Mouse (Mus musculus) midbrain, embryonic 11.5 days (tissue): ENCODE measurements around the gene Tnfrsf18. TPM values are rescaled to one million over a fixed set of nuclear protein-coding genes. Genes with fewer than 3 reads are reported as not detected.

Experiments
- ATAC-seq: fragments of 200-750 bp; cut with Nextera tagmentation; 2 replicates; pipeline ENCODE4 v1.8.0; 2017; ENCODE audit warnings: moderate TSS enrichment, moderate library complexity; ENCODE audit not compliant: low FRiP score
- DNase-seq: peaks from one replicate; pipeline ENCODE4 v3.0.0; 2015; ENCODE audit warnings: low spot score; ENCODE audit errors: missing footprints
- H3K27ac ChIP-seq: fragments of 300-500 bp; sonication (generic); 2 replicates; pipeline ENCODE4 v1.5.1; 2014; ENCODE audit warnings: low read depth, low read length
- H3K27me3 ChIP-seq: fragments of 300-500 bp; sonication (generic); 2 replicates; pipeline ENCODE4 v1.6.1; 2014; ENCODE audit warnings: mild to moderate bottlenecking, low read length, moderate library complexity, mixed read lengths; ENCODE audit not compliant: control insufficient read depth, insufficient read depth
- H3K36me3 ChIP-seq: fragments of 300-500 bp; sonication (generic); 2 replicates; pipeline ENCODE4 v1.6.1; 2014; ENCODE audit warnings: mild to moderate bottlenecking, low read length, moderate library complexity, mixed read lengths; ENCODE audit not compliant: control insufficient read depth, insufficient read depth
- H3K4me1 ChIP-seq: fragments of 300-500 bp; sonication (generic); 2 replicates; pipeline ENCODE4 v1.6.1; 2014; ENCODE audit warnings: low read length; ENCODE audit not compliant: control insufficient read depth, insufficient read depth
- H3K4me2 ChIP-seq: fragments of 300-500 bp; sonication (generic); 2 replicates; pipeline ENCODE4 v1.6.1; 2014; ENCODE audit warnings: mild to moderate bottlenecking, moderate library complexity
- H3K4me3 ChIP-seq: fragments of 300-500 bp; sonication (generic); 2 replicates; pipeline ENCODE4 v1.5.1; 2014; ENCODE audit warnings: low read depth, low read length
- H3K9ac ChIP-seq: fragments of 300-500 bp; sonication (generic); 2 replicates; pipeline ENCODE4 v1.6.1; 2014; ENCODE audit warnings: low read length
- H3K9me3 ChIP-seq: fragments of 300-500 bp; sonication (generic); 2 replicates; pipeline ENCODE4 v1.6.1; 2016; ENCODE audit warnings: low read length; ENCODE audit not compliant: control insufficient read depth
- WGBS: fragments of 180-500 bp; shearing (Covaris S2); extraction: QIAGEN DNeasy Blood & Tissue Kit; methylation state at CpG from one replicate; pipeline ENCODE4 v1.1.7; 2014; 5-methylcytosine and 5-hydroxymethylcytosine counted together
- microRNA counts: library from miRNA; unstranded; fragments of <30 nt; microRNA quantifications from one replicate; lab custom pipeline; 2015
- microRNA-seq: library from miRNA; unstranded; fragments of <30 nt; microRNA quantifications from one replicate; pipeline ENCODE4, GENCODE M21; 2017
- polyA plus RNA-seq: library from polyadenylated mRNA; unstranded; fragments of >200 nt; fragmentation: Nextera tagmentation; extraction: Ambion mirVana; gene quantifications from 2 replicates; pipeline ENCODE4 v1.2.1, GENCODE M21; 2014

Tnfrsf18 gene
- polyA plus RNA-seq, 1 experiment from 2014 or later = 0.87 TPM

- WGBS = under 1% methylated on average over 58 of the region's 58 CpGs
- ATAC-seq (peak; percentile 55), DNase-seq (peak; percentile 93)
- Histone ChIP-seq H3K4me3 (peak overlapping the region; percentile 35), H3K4me1 (peaks cover 7% of the 10 kb centered on the region), H3K36me3 (no peaks in the 10 kb centered on the region), H3K27ac (no peak overlapping the region), H3K27me3 (peaks cover 15% of the 10 kb centered on the region), H3K4me2 (peak overlapping the region; percentile 44), H3K9ac (0 out of 2 replicates have a peak overlapping the region, but pooled peaks have one; percentile 21), H3K9me3 (no peaks in the 10 kb centered on the region)
Measured at GRCm38 (mm10) chr4:156077499-156078301, 51.7 kb downstream of the Tnfrsf18 start.

MicroRNAs encoded within 50 kb of the gene (microRNA counts, 519-probe panel; counts per million panel counts)
- microRNA mmu-miR-200a (lab: Ali Mortazavi, UCI) = not detected
- 3,526 counts per million, percentile 19 among the panel's probes with 10 or more counts for microRNA mmu-miR-200b (lab: Ali Mortazavi, UCI)
- 3,207 counts per million, percentile 14 among the panel's probes with 10 or more counts for microRNA mmu-miR-429 (lab: Ali Mortazavi, UCI)

Small RNA genes within 50 kb of the gene (microRNA-seq; reads per million reads assigned to microRNA genes)
- gene Mir200a (28.4 reads per million, percentile 39 among the genes with 10 or more reads in this experiment), gene Mir200b (160 reads per million, percentile 60 among the genes with 10 or more reads in this experiment), gene Mir429 (368 reads per million, percentile 69 among the genes with 10 or more reads in this experiment)

Other genes starting within 250 kb of the Tnfrsf18 start
- gene Tmem88b, start 240.3 kb upstream of the Tnfrsf18 start, polyA plus RNA-seq = 0.14 and 0.21 TPM in 2 replicates
- gene Ankrd65, start 235.7 kb upstream of the Tnfrsf18 start, polyA plus RNA-seq = not detected in 2 replicates
- gene Mrpl20, start 223.3 kb upstream of the Tnfrsf18 start, polyA plus RNA-seq = 225 and 243 TPM in 2 replicates
- gene Ccnl2, start 213.7 kb upstream of the Tnfrsf18 start, polyA plus RNA-seq = 146 and 157 TPM in 2 replicates
- 113 and 128 TPM in 2 replicates for gene Aurkaip1, start 194.9 kb upstream of the Tnfrsf18 start, polyA plus RNA-seq
- gene Mxra8, start 186.5 kb upstream of the Tnfrsf18 start, polyA plus RNA-seq = 37.7 and 41.9 TPM in 2 replicates
- 8.6 and 10.7 TPM in 2 replicates for gene Dvl1, start 178.8 kb upstream of the Tnfrsf18 start, polyA plus RNA-seq
- 0.34 and 0.59 TPM in 2 replicates for gene Tas1r3, start 162.8 kb upstream of the Tnfrsf18 start, polyA plus RNA-seq
- 24.7 and 24.8 TPM in 2 replicates for gene Cptp, start 156.7 kb upstream of the Tnfrsf18 start, polyA plus RNA-seq
- gene Ints11, start 156.6 kb upstream of the Tnfrsf18 start, polyA plus RNA-seq = 102 and 103 TPM in 2 replicates
- 37.2 and 39.4 TPM in 2 replicates for gene Pusl1, start 134.4 kb upstream of the Tnfrsf18 start, polyA plus RNA-seq
- 25.6 and 27.5 TPM in 2 replicates for gene Acap3, start 134.3 kb upstream of the Tnfrsf18 start, polyA plus RNA-seq
- 148 and 158 TPM in 2 replicates for gene Ube2j2, start 82.3 kb upstream of the Tnfrsf18 start, polyA plus RNA-seq
- gene C1qtnf12, start 63.8 kb upstream of the Tnfrsf18 start, polyA plus RNA-seq = 19.8 and 20.4 TPM in 2 replicates
- gene B3galt6, start 33.5 kb upstream of the Tnfrsf18 start, polyA plus RNA-seq = 17.2 and 18.8 TPM in 2 replicates
- gene Sdf4, start 33.3 kb upstream of the Tnfrsf18 start, polyA plus RNA-seq = 130 and 136 TPM in 2 replicates
- 0.41 and 1.1 TPM in 2 replicates for gene Tnfrsf4, start 12.3 kb upstream of the Tnfrsf18 start, polyA plus RNA-seq
- gene Ttll10, start 33.2 kb downstream of the Tnfrsf18 start, polyA plus RNA-seq = 0.15 TPM in 1 of 2 replicates, not detected in the other
- 49.5 and 55.7 TPM in 2 replicates for gene 9430015G10Rik, start 83.8 kb downstream of the Tnfrsf18 start, polyA plus RNA-seq
- 0.54 and 0.75 TPM in 2 replicates for gene Rnf223, start 104.3 kb downstream of the Tnfrsf18 start, polyA plus RNA-seq
- gene Agrn, start 171.3 kb downstream of the Tnfrsf18 start, polyA plus RNA-seq = 62.2 and 68.2 TPM in 2 replicates
- 0.25 and 0.30 TPM in 2 replicates for gene Isg15, start 174.7 kb downstream of the Tnfrsf18 start, polyA plus RNA-seq
- gene AW011738, start 177.1 kb downstream of the Tnfrsf18 start, polyA plus RNA-seq = 2.4 TPM in 2 replicates
- gene Perm1, start 189.7 kb downstream of the Tnfrsf18 start, polyA plus RNA-seq = 0.81 and 1.2 TPM in 2 replicates
- 15.6 and 18.1 TPM in 2 replicates for gene Plekhn1, start 208.7 kb downstream of the Tnfrsf18 start, polyA plus RNA-seq
- 74.3 and 81.9 TPM in 2 replicates for gene Noc2l, start 209.8 kb downstream of the Tnfrsf18 start, polyA plus RNA-seq
- 2.6 TPM in 2 replicates for gene Samd11, start 229.5 kb downstream of the Tnfrsf18 start, polyA plus RNA-seq